Mouse (Mus musculus) heart, embryonic 13.5 days (tissue): Measurements from ENCODE around the gene Car5a. TPM values are rescaled to one million over a fixed set of nuclear protein-coding genes. Genes with fewer than 3 reads are reported as not detected.

Source experiments
- ATAC-seq: fragments of 200-750 bp; cut with Nextera tagmentation; 2 replicates; pipeline ENCODE4 v1.8.0; 2017; ENCODE audit warnings: moderate TSS enrichment; ENCODE audit not compliant: insufficient number of reproducible peaks, low FRiP score, low TSS enrichment; ENCODE audit errors: extremely low read depth
- H3K27ac ChIP-seq: fragments of 300-500 bp; sonication (generic); replicated peaks from 2 replicates; pipeline ENCODE4 v1.5.1; 2015; ENCODE audit warnings: moderate library complexity, mild to moderate bottlenecking, inconsistent platforms
- H3K27me3 ChIP-seq: fragments of 300-500 bp; sonication (generic); replicated peaks from 2 replicates; pipeline ENCODE4 v1.6.1; 2015; ENCODE audit warnings: mild to moderate bottlenecking, inconsistent platforms
- H3K36me3 ChIP-seq: fragments of 300-500 bp; sonication (generic); 2 replicates; pipeline ENCODE4 v1.6.1; 2015; ENCODE audit warnings: mild to moderate bottlenecking, inconsistent platforms
- H3K4me1 ChIP-seq: fragments of 300-500 bp; sonication (generic); 2 replicates; pipeline ENCODE4 v1.6.1; 2015; ENCODE audit warnings: inconsistent platforms
- H3K4me2 ChIP-seq: fragments of 300-500 bp; sonication (generic); 2 replicates; pipeline ENCODE4 v1.6.1; 2015; ENCODE audit warnings: inconsistent platforms, mild to moderate bottlenecking, moderate library complexity
- H3K4me3 ChIP-seq: fragments of 300-500 bp; sonication (generic); 2 replicates; pipeline ENCODE4 v1.5.1; 2015; ENCODE audit warnings: moderate library complexity, mild to moderate bottlenecking, inconsistent platforms
- H3K9ac ChIP-seq: fragments of 300-500 bp; sonication (generic); 2 replicates; pipeline ENCODE4 v1.6.1; 2015; ENCODE audit warnings: inconsistent platforms, mild to moderate bottlenecking, moderate library complexity
- H3K9me3 ChIP-seq: fragments of 300-500 bp; sonication (generic); 2 replicates; pipeline ENCODE4 v1.6.1; 2016; ENCODE audit warnings: inconsistent platforms
- WGBS: fragments of 180-500 bp; shearing (Covaris S2); methylation state at CpG from one replicate; pipeline ENCODE4 v1.1.7; 2015; ENCODE audit warnings: mixed read lengths; 5-methylcytosine and 5-hydroxymethylcytosine counted together
- polyA plus RNA-seq: library from polyadenylated mRNA; unstranded; fragments of >200 nt; fragmentation: Nextera tagmentation; extraction: Ambion mirVana; gene quantifications from 2 replicates; pipeline ENCODE4 v1.2.1, GENCODE M21; 2015

Gene Car5a
- polyA plus RNA-seq, 1 experiment from 2014 or later, result 0.12 TPM

- H3K9ac ChIP-seq, result no peak overlapping the region
- H3K4me3 ChIP-seq, result no peak overlapping the region
- H3K27me3 ChIP-seq, result no peaks in the 10 kb centered on the region
- no peak overlapping the region for H3K4me2 ChIP-seq
- no peak overlapping the region for H3K27ac ChIP-seq
- H3K36me3 ChIP-seq, result peaks cover 44% of the 10 kb centered on the region
- no peaks in the 10 kb centered on the region for H3K9me3 ChIP-seq
- H3K4me1 ChIP-seq, result peaks cover 11% of the 10 kb centered on the region
- no peak for ATAC-seq
- WGBS, result 89% methylated on average over 1 of the region's 1 CpGs
Measured at GRCm38 (mm10) chr8:121889317-121889716, 55.4 kb downstream of the Car5a start.

GRCm38 (mm10) chr8:121887547-121887946 is 57.2 kb downstream of the Car5a start:
- WGBS, result 74% methylated on average over 1 of the region's 1 CpGs
- H3K9me3 ChIP-seq, result no peaks in the 10 kb centered on the region
- H3K4me3 ChIP-seq, result no peak overlapping the region
- no peak overlapping the region for H3K27ac ChIP-seq
- no peak overlapping the region for H3K9ac ChIP-seq
- H3K4me1 ChIP-seq, result peaks cover 3% of the 10 kb centered on the region; the same call in 1 of the 2 replicates
- no peak overlapping the region for H3K4me2 ChIP-seq
- peaks cover 59% of the 10 kb centered on the region for H3K36me3 ChIP-seq
- ATAC-seq, result no peak
- H3K27me3 ChIP-seq, result no peaks in the 10 kb centered on the region

- Histone ChIP-seq H3K27me3 (no peaks in the 10 kb centered on the region), H3K27ac (no peak overlapping the region), H3K4me2 (no peak overlapping the region), H3K9ac (no peak overlapping the region), H3K4me3 (no peak overlapping the region), H3K9me3 (no peaks in the 10 kb centered on the region), H3K4me1 (peaks cover 16% of the 10 kb centered on the region), H3K36me3 (peaks cover 65% of the 10 kb centered on the region)
- no peak for ATAC-seq
- 84% methylated on average over 6 of the region's 6 CpGs for WGBS
Measured at GRCm38 (mm10) chr8:121885433-121885832, 59.3 kb downstream of the Car5a start.

- H3K36me3 ChIP-seq, result peaks cover 65% of the 10 kb centered on the region
- H3K27me3 ChIP-seq, result no peaks in the 10 kb centered on the region
- no peak overlapping the region for H3K4me3 ChIP-seq
- 90% methylated on average over 9 of the region's 9 CpGs for WGBS
- no peaks in the 10 kb centered on the region for H3K9me3 ChIP-seq
- ATAC-seq, result no peak
- no peak overlapping the region for H3K27ac ChIP-seq
- H3K9ac ChIP-seq, result no peak overlapping the region
- H3K4me2 ChIP-seq, result no peak overlapping the region
- peaks cover 17% of the 10 kb centered on the region for H3K4me1 ChIP-seq
Measured at GRCm38 (mm10) chr8:121885001-121885400, 59.7 kb downstream of the Car5a start.

GRCm38 (mm10) chr8:121884181-121884580 is 60.5 kb downstream of the Car5a start:
- Histone ChIP-seq H3K27me3 (no peaks in the 10 kb centered on the region), H3K4me3 (no peak overlapping the region), H3K27ac (no peak overlapping the region), H3K9ac (no peak overlapping the region), H3K36me3 (peaks cover 65% of the 10 kb centered on the region), H3K4me1 (peaks cover 17% of the 10 kb centered on the region), H3K4me2 (no peak overlapping the region), H3K9me3 (no peaks in the 10 kb centered on the region)
- no peak for ATAC-seq
- WGBS, result 82% methylated on average over 3 of the region's 3 CpGs

GRCm38 (mm10) chr8:121881921-121882320 is 62.8 kb downstream of the Car5a start:
- Histone ChIP-seq H3K36me3 (peaks cover 50% of the 10 kb centered on the region), H3K27ac (peak overlapping the region; percentile 65), H3K9me3 (no peaks in the 10 kb centered on the region), H3K27me3 (no peaks in the 10 kb centered on the region), H3K4me3 (no peak overlapping the region), H3K4me2 (no peak overlapping the region), H3K4me1 (peaks cover 22% of the 10 kb centered on the region), H3K9ac (no peak overlapping the region)
- ATAC-seq, result no peak
- WGBS, result 87% methylated on average over 5 of the region's 5 CpGs

- peak overlapping the region; percentile 65 for H3K27ac ChIP-seq
- H3K9me3 ChIP-seq, result no peaks in the 10 kb centered on the region
- H3K27me3 ChIP-seq, result no peaks in the 10 kb centered on the region
- H3K9ac ChIP-seq, result no peak overlapping the region
- WGBS, result 17% methylated on average over 1 of the region's 1 CpGs
- peaks cover 39% of the 10 kb centered on the region for H3K36me3 ChIP-seq
- ATAC-seq, result peak; percentile 8; the same call in 1 of the 2 replicates
- H3K4me1 ChIP-seq, result peaks cover 25% of the 10 kb centered on the region
- no peak overlapping the region for H3K4me2 ChIP-seq
- no peak overlapping the region for H3K4me3 ChIP-seq
Measured at GRCm38 (mm10) chr8:121880818-121881217, 63.9 kb downstream of the Car5a start.

GRCm38 (mm10) chr8:121879712-121880111 is 65.0 kb downstream of the Car5a start:
- WGBS, result 90% methylated on average over 3 of the region's 3 CpGs
- H3K4me3 ChIP-seq, result no peak overlapping the region
- peaks cover 28% of the 10 kb centered on the region for H3K36me3 ChIP-seq
- no peak overlapping the region for H3K9ac ChIP-seq
- no peak for ATAC-seq
- H3K27ac ChIP-seq, result no peak overlapping the region
- no peaks in the 10 kb centered on the region for H3K27me3 ChIP-seq
- no peak overlapping the region for H3K4me2 ChIP-seq
- H3K9me3 ChIP-seq, result no peaks in the 10 kb centered on the region
- peaks cover 36% of the 10 kb centered on the region for H3K4me1 ChIP-seq

- no peaks in the 10 kb centered on the region for H3K9me3 ChIP-seq
- peaks cover 10% of the 10 kb centered on the region for H3K36me3 ChIP-seq
- peaks cover 7% of the 10 kb centered on the region for H3K27me3 ChIP-seq
- no peak overlapping the region for H3K9ac ChIP-seq
- H3K27ac ChIP-seq, result no peak overlapping the region
- H3K4me3 ChIP-seq, result no peak overlapping the region
- no peak for ATAC-seq
- no peak overlapping the region for H3K4me2 ChIP-seq
- H3K4me1 ChIP-seq, result peaks cover 46% of the 10 kb centered on the region
- 84% methylated on average over 7 of the region's 7 CpGs for WGBS
Measured at GRCm38 (mm10) chr8:121877828-121878480, 66.8 kb downstream of the Car5a start.

GRCm38 (mm10) chr8:121877212-121877611 is 67.5 kb downstream of the Car5a start:
- 55% methylated on average over 5 of the region's 5 CpGs for WGBS
- Histone ChIP-seq H3K4me3 (no peak overlapping the region), H3K36me3 (peaks cover 3% of the 10 kb centered on the region), H3K9ac (no peak overlapping the region; the same call in 1 of the 2 replicates), H3K27me3 (peaks cover 11% of the 10 kb centered on the region), H3K9me3 (no peaks in the 10 kb centered on the region), H3K4me2 (no peak overlapping the region), H3K27ac (no peak overlapping the region), H3K4me1 (peaks cover 51% of the 10 kb centered on the region)
- no peak for ATAC-seq

- no peaks in the 10 kb centered on the region for H3K36me3 ChIP-seq
- WGBS, result 49% methylated on average over 9 of the region's 9 CpGs
- H3K27me3 ChIP-seq, result peaks cover 11% of the 10 kb centered on the region
- no peak overlapping the region for H3K4me3 ChIP-seq
- no peak overlapping the region for H3K4me2 ChIP-seq
- H3K27ac ChIP-seq, result peak overlapping the region; percentile 21
- no peaks in the 10 kb centered on the region for H3K9me3 ChIP-seq
- 0 out of 2 replicates have a peak overlapping the region, but pooled peaks have one; percentile 3 for H3K9ac ChIP-seq
- no peak for ATAC-seq
- peaks cover 44% of the 10 kb centered on the region for H3K4me1 ChIP-seq
Measured at GRCm38 (mm10) chr8:121875517-121875916, 69.2 kb downstream of the Car5a start.

GRCm38 (mm10) chr8:121875045-121875444 is 69.7 kb downstream of the Car5a start:
- Histone ChIP-seq H3K27ac (peak overlapping the region; percentile 21), H3K36me3 (no peaks in the 10 kb centered on the region), H3K4me1 (peaks cover 41% of the 10 kb centered on the region), H3K9me3 (no peaks in the 10 kb centered on the region), H3K27me3 (peaks cover 11% of the 10 kb centered on the region), H3K9ac (0 out of 2 replicates have a peak overlapping the region, but pooled peaks have one; percentile 3), H3K4me2 (no peak overlapping the region), H3K4me3 (no peak overlapping the region)
- WGBS, result 39% methylated on average over 3 of the region's 3 CpGs
- ATAC-seq, result no peak
